Mouse (Mus musculus) forebrain, embryonic 14.5 days (tissue): Measurements from ENCODE around the gene Ift80. TPM values are rescaled to one million over a fixed set of nuclear protein-coding genes. Genes with fewer than 3 reads are reported as not detected.

ENCODE experiments used
- ATAC-seq: fragments of 200-750 bp; cut with Nextera tagmentation; 2 replicates; pipeline ENCODE4 v1.8.0; 2017; ENCODE audit warnings: mild to moderate bottlenecking, moderate library complexity
- DNase-seq: peaks from one replicate; pipeline ENCODE4 v3.0.0-alpha.2; 2015; ENCODE audit warnings: low spot score
- H3K27ac ChIP-seq: fragments of 300-500 bp; sonication (generic); 2 replicates; pipeline ENCODE4 v1.5.1; 2014; ENCODE audit warnings: low read depth, mild to moderate bottlenecking, control low read depth, low read length, moderate library complexity
- H3K27me3 ChIP-seq: fragments of 300-500 bp; sonication (generic); replicated peaks from 2 replicates; pipeline ENCODE4 v1.6.1; 2014; ENCODE audit warnings: low read length, control low read depth, mixed read lengths; ENCODE audit not compliant: control insufficient read depth, insufficient read depth
- H3K36me3 ChIP-seq: fragments of 300-500 bp; sonication (generic); 2 replicates; pipeline ENCODE4 v1.6.1; 2014; ENCODE audit warnings: low read length, control low read depth; ENCODE audit not compliant: control insufficient read depth, insufficient read depth
- H3K4me1 ChIP-seq: fragments of 300-500 bp; sonication (generic); 2 replicates; pipeline ENCODE4 v1.6.1; 2014; ENCODE audit warnings: antibody characterized with exemption, low read length, control low read depth; ENCODE audit not compliant: control insufficient read depth, insufficient read depth
- H3K4me2 ChIP-seq: fragments of 300-500 bp; sonication (generic); 2 replicates; pipeline ENCODE4 v1.6.1; 2014; ENCODE audit warnings: mild to moderate bottlenecking, control low read depth, low read length
- H3K4me3 ChIP-seq: fragments of 300-500 bp; sonication (generic); 2 replicates; pipeline ENCODE4 v1.5.1; 2014; ENCODE audit warnings: low read depth, low read length, control low read depth
- H3K9ac ChIP-seq: fragments of 300-500 bp; sonication (generic); 2 replicates; pipeline ENCODE4 v1.6.1; 2014; ENCODE audit warnings: mild to moderate bottlenecking, low read length, control low read depth, moderate library complexity
- H3K9me3 ChIP-seq: fragments of 300-500 bp; sonication (generic); replicated peaks from 2 replicates; pipeline ENCODE4 v1.6.1; 2016; ENCODE audit warnings: low read length, control low read depth, mixed read lengths; ENCODE audit not compliant: control insufficient read depth
- WGBS: fragments of 180-500 bp; shearing (Covaris S2); extraction: QIAGEN DNeasy Blood & Tissue Kit; methylation state at CpG from one replicate; pipeline ENCODE4 v1.1.7; 2014; 5-methylcytosine and 5-hydroxymethylcytosine counted together
- polyA plus RNA-seq: library from polyadenylated mRNA; unstranded; fragments of >200 nt; fragmentation: Nextera tagmentation; extraction: Ambion mirVana; gene quantifications from 2 replicates; pipeline ENCODE4 v1.2.1, GENCODE M21; 2014

The Ift80 gene
- polyA plus RNA-seq, result 11.9 and 12.5 TPM in 2 replicates

- ATAC-seq (peak; percentile 96), DNase-seq (peak; percentile 99)
- Histone ChIP-seq H3K9ac (peak within 1 kb of the TSS; percentile 86), H3K4me2 (peak within 1 kb of the TSS; percentile 84), H3K9me3 (no peaks in the 10 kb centered on the region), H3K27me3 (no peaks in the 10 kb centered on the region), H3K4me3 (peak within 1 kb of the TSS; percentile 97), H3K4me1 (peaks cover 8% of the 10 kb centered on the region; the same call in 1 of the 2 replicates), H3K36me3 (no peaks in the 10 kb centered on the region), H3K27ac (peak within 1 kb of the TSS; percentile 85)
- WGBS, result under 1% methylated on average over 75 of the region's 76 CpGs
These were observed at the start of gene Ift80, which contains the start of gene Smc4 for GRCm38 (mm10) chr3:69004437-69005337. TSS of gene Ift80 (minus strand) at chr3:69004570. TSS of gene Smc4 (plus strand) at chr3:69004738.

GRCm38 (mm10) chr3:69051894-69052293 lies 47.5 kb upstream of the Ift80 start:
- H3K36me3 ChIP-seq, result no peaks in the 10 kb centered on the region
- no peak for DNase-seq
- no peak overlapping the region for H3K27ac ChIP-seq
- H3K4me2 ChIP-seq, result no peak overlapping the region
- no peaks in the 10 kb centered on the region for H3K9me3 ChIP-seq
- no peaks in the 10 kb centered on the region for H3K27me3 ChIP-seq
- H3K9ac ChIP-seq, result no peak overlapping the region
- H3K4me1 ChIP-seq, result no peaks in the 10 kb centered on the region
- no peak for ATAC-seq
- WGBS, result 92% methylated on average over 11 of the region's 11 CpGs
- no peak overlapping the region for H3K4me3 ChIP-seq

GRCm38 (mm10) chr3:69049011-69049410 lies 44.6 kb upstream of the Ift80 start:
- ATAC-seq (no peak), DNase-seq (no peak)
- no peak overlapping the region for H3K27ac ChIP-seq
- no peaks in the 10 kb centered on the region for H3K36me3 ChIP-seq
- no peaks in the 10 kb centered on the region for H3K27me3 ChIP-seq
- no peak overlapping the region for H3K9ac ChIP-seq
- H3K9me3 ChIP-seq, result no peaks in the 10 kb centered on the region
- H3K4me3 ChIP-seq, result no peak overlapping the region
- H3K4me1 ChIP-seq, result peaks cover 8% of the 10 kb centered on the region
- WGBS, result 76% methylated on average over 6 of the region's 6 CpGs
- H3K4me2 ChIP-seq, result no peak overlapping the region

GRCm38 (mm10) chr3:69047684-69048083 lies 43.3 kb upstream of the Ift80 start:
- 0 out of 2 replicates have a peak, but pooled peaks cover 3% of the 10 kb centered on the region for H3K36me3 ChIP-seq
- no peak overlapping the region for H3K27ac ChIP-seq
- H3K4me3 ChIP-seq, result no peak overlapping the region
- 78% methylated on average over 4 of the region's 4 CpGs for WGBS
- peaks cover 11% of the 10 kb centered on the region for H3K4me1 ChIP-seq
- DNase-seq, result no peak
- ATAC-seq, result no peak
- H3K9ac ChIP-seq, result no peak overlapping the region
- no peaks in the 10 kb centered on the region for H3K27me3 ChIP-seq
- H3K9me3 ChIP-seq, result no peaks in the 10 kb centered on the region
- no peak overlapping the region for H3K4me2 ChIP-seq

GRCm38 (mm10) chr3:69046509-69046908 lies 42.1 kb upstream of the Ift80 start:
- 87% methylated on average over 4 of the region's 4 CpGs for WGBS
- H3K4me2 ChIP-seq, result no peak overlapping the region
- no peak overlapping the region for H3K9ac ChIP-seq
- peaks cover 11% of the 10 kb centered on the region for H3K4me1 ChIP-seq
- ATAC-seq (no peak), DNase-seq (no peak)
- no peak overlapping the region for H3K27ac ChIP-seq
- H3K4me3 ChIP-seq, result no peak overlapping the region
- no peaks in the 10 kb centered on the region for H3K9me3 ChIP-seq
- H3K36me3 ChIP-seq, result 0 out of 2 replicates have a peak, but pooled peaks cover 3% of the 10 kb centered on the region
- H3K27me3 ChIP-seq, result no peaks in the 10 kb centered on the region

- Histone ChIP-seq H3K36me3 (0 out of 2 replicates have a peak, but pooled peaks cover 3% of the 10 kb centered on the region), H3K4me1 (peaks cover 13% of the 10 kb centered on the region), H3K27ac (no peak overlapping the region), H3K27me3 (no peaks in the 10 kb centered on the region), H3K4me2 (peak overlapping the region; percentile 70), H3K4me3 (peak overlapping the region; percentile 88), H3K9ac (peak overlapping the region; percentile 95), H3K9me3 (no peaks in the 10 kb centered on the region)
- WGBS, result 22% methylated on average over 13 of the region's 13 CpGs
- ATAC-seq, result no peak
- peak; percentile 42 for DNase-seq
These were observed 41.4 kb upstream of the Ift80 start for GRCm38 (mm10) chr3:69045750-69046149.

GRCm38 (mm10) chr3:69045400-69045703 lies 41.0 kb upstream of the Ift80 start:
- H3K27ac ChIP-seq, result peak overlapping the region; percentile 91; the same call in 1 of the 2 replicates
- peak overlapping the region; percentile 88 for H3K4me3 ChIP-seq
- H3K4me1 ChIP-seq, result peaks cover 13% of the 10 kb centered on the region
- peaks cover 7% of the 10 kb centered on the region for H3K36me3 ChIP-seq
- no peaks in the 10 kb centered on the region for H3K27me3 ChIP-seq
- DNase-seq (no peak), ATAC-seq (peak; percentile 8)
- peak overlapping the region; percentile 70 for H3K4me2 ChIP-seq
- H3K9ac ChIP-seq, result peak overlapping the region; percentile 95
- no peaks in the 10 kb centered on the region for H3K9me3 ChIP-seq
- WGBS, result 9% methylated on average over 9 of the region's 9 CpGs

- ATAC-seq (peak; percentile 98), DNase-seq (peak; percentile 97)
- H3K9me3 ChIP-seq, result no peaks in the 10 kb centered on the region
- under 1% methylated on average over 75 of the region's 80 CpGs for WGBS
- H3K36me3 ChIP-seq, result peaks cover 11% of the 10 kb centered on the region
- peak within 1 kb of the TSS; percentile 95 for H3K9ac ChIP-seq
- peak within 1 kb of the TSS; percentile 70 for H3K4me2 ChIP-seq
- peak within 1 kb of the TSS; percentile 88 for H3K4me3 ChIP-seq
- no peaks in the 10 kb centered on the region for H3K27me3 ChIP-seq
- H3K27ac ChIP-seq, result peak within 1 kb of the TSS; percentile 91
- peaks cover 13% of the 10 kb centered on the region for H3K4me1 ChIP-seq
These were observed 40.5 kb upstream of the Ift80 start, which contains the start of gene Trim59 for GRCm38 (mm10) chr3:69044645-69045399. TSS of gene Trim59 (minus strand) at chr3:69044755.
